Mouse (Mus musculus) neural tube, embryonic 15.5 days (tissue): ENCODE measurements at regions not wholly inside any gene's neighbourhood (a gene's known extent, or its start where the extent isn't known, plus 50 kb on each side); places are given as distances from the start of the nearest gene placed in this dataset.

Source experiments
- ATAC-seq: fragments of 200-750 bp; cut with Nextera tagmentation; 2 replicates; pipeline ENCODE4 v1.8.0; 2017; ENCODE audit warnings: mild to moderate bottlenecking, moderate TSS enrichment, moderate library complexity; ENCODE audit not compliant: low FRiP score
- H3K27ac ChIP-seq: fragments of 300-500 bp; sonication (generic); replicated peaks from 2 replicates; pipeline ENCODE4 v1.5.1; 2015; ENCODE audit warnings: mild to moderate bottlenecking, inconsistent platforms
- H3K27me3 ChIP-seq: fragments of 300-500 bp; sonication (generic); replicated peaks from 2 replicates; pipeline ENCODE4 v1.6.1; 2015; ENCODE audit warnings: inconsistent platforms
- H3K36me3 ChIP-seq: fragments of 300-500 bp; sonication (generic); 2 replicates; pipeline ENCODE4 v1.6.1; 2015; ENCODE audit warnings: inconsistent platforms
- H3K4me1 ChIP-seq: fragments of 300-500 bp; sonication (generic); 2 replicates; pipeline ENCODE4 v1.6.1; 2015; ENCODE audit warnings: inconsistent platforms
- H3K4me2 ChIP-seq: fragments of 300-500 bp; sonication (generic); 2 replicates; pipeline ENCODE4 v1.6.1; 2015; ENCODE audit warnings: inconsistent platforms, mild to moderate bottlenecking, moderate library complexity
- H3K4me3 ChIP-seq: fragments of 300-500 bp; sonication (generic); replicated peaks from 2 replicates; pipeline ENCODE4 v1.5.1; 2015; ENCODE audit warnings: mild to moderate bottlenecking, inconsistent platforms
- H3K9ac ChIP-seq: fragments of 300-500 bp; sonication (generic); replicated peaks from 2 replicates; pipeline ENCODE4 v1.6.1; 2015; ENCODE audit warnings: mild to moderate bottlenecking, inconsistent platforms
- H3K9me3 ChIP-seq: fragments of 300-500 bp; sonication (generic); replicated peaks from 2 replicates; pipeline ENCODE4 v1.6.1; 2016; ENCODE audit warnings: inconsistent platforms
- WGBS: fragments of 180-500 bp; shearing (Covaris S2); methylation state at CpG from one replicate; pipeline ENCODE4 v1.1.7; 2015; ENCODE audit warnings: mixed read lengths; 5-methylcytosine and 5-hydroxymethylcytosine counted together

- H3K27ac ChIP-seq = no peak overlapping the region
- H3K9ac ChIP-seq = no peak overlapping the region
- H3K4me3 ChIP-seq = no peak overlapping the region
- no peaks in the 10 kb centered on the region for H3K9me3 ChIP-seq
- no peak overlapping the region for H3K4me2 ChIP-seq
- H3K4me1 ChIP-seq = peaks cover 5% of the 10 kb centered on the region; the same call in 1 of the 2 replicates
- no peak for ATAC-seq
- H3K36me3 ChIP-seq = no peaks in the 10 kb centered on the region
- WGBS = 22% methylated on average over 1 of the region's 1 CpGs
- no peaks in the 10 kb centered on the region for H3K27me3 ChIP-seq
These were observed 966.4 kb downstream of the Fam181b start for GRCm38 (mm10) chr7:94046029-94046428.

GRCm38 (mm10) chr7:94061814-94062545, 982.3 kb downstream of the Fam181b start:
- Histone ChIP-seq H3K36me3 (no peaks in the 10 kb centered on the region), H3K9ac (no peak overlapping the region), H3K9me3 (no peaks in the 10 kb centered on the region), H3K27me3 (no peaks in the 10 kb centered on the region), H3K4me1 (no peaks in the 10 kb centered on the region), H3K27ac (no peak overlapping the region), H3K4me2 (no peak overlapping the region), H3K4me3 (no peak overlapping the region)
- 71% methylated on average over 3 of the region's 3 CpGs for WGBS
- no peak for ATAC-seq
